ENCODE assay signal across 25 mouse cellular contexts in the genomic region with DNA sequence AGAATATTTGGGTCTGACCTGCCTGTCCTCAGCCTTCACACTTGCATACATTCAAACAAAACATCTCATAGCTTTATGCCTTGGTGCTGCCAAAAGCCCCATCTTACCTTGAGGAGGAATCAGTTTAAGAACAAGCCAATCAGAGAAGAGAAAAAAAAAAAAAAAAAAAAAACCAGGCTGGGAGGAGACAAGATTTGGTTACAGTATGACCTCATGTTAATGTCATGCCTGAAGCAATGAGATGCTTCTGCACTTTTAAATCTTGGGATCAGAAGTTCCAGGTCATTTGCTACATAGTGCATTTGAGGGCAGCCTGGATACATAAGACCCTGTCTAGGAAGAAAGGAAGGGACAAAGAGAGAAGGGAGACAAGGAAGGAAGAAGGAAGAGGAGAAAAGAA.
"Had no signal": no experiment of that assay in that cellular context is flagged by ENCODE, and none has a peak within 500 bp of the region (broad histone marks: within the 10 kb centered on the region; RNA-seq: fewer than 3 reads in every experiment).

No protein-coding gene starts in this region.

- H3K27ac ChIP-seq: heart, embryonic 10.5 days; hindbrain, embryonic 13.5 days; hindbrain, embryonic 15.5 days; hindbrain, postnatal 0 days; kidney, embryonic 15.5 days; limb, embryonic 10.5 days; limb, embryonic 12.5 days; liver, embryonic 13.5 days; liver, embryonic 15.5 days had no signal

- H3K4me2 ChIP-seq: heart, embryonic 12.5 days; hindbrain, embryonic 13.5 days; hindbrain, embryonic 15.5 days; kidney, embryonic 15.5 days; limb, embryonic 12.5 days; liver, embryonic 11.5 days; liver, embryonic 13.5 days; liver, embryonic 15.5 days had no signal

- H3K36me3 ChIP-seq: heart, embryonic 10.5 days; heart, embryonic 12.5 days; hindbrain, embryonic 13.5 days; hindbrain, embryonic 15.5 days; kidney, embryonic 15.5 days; limb, embryonic 10.5 days; limb, embryonic 12.5 days; liver, embryonic 13.5 days; liver, embryonic 15.5 days had no signal

- H3K4me1 ChIP-seq: hindbrain, embryonic 13.5 days; hindbrain, embryonic 15.5 days; limb, embryonic 10.5 days; limb, embryonic 12.5 days; liver, embryonic 13.5 days; liver, embryonic 15.5 days had no signal

- H3K4me3 ChIP-seq: heart, embryonic 10.5 days; heart, embryonic 12.5 days; hindbrain, embryonic 13.5 days; hindbrain, embryonic 15.5 days; kidney, embryonic 15.5 days; limb, embryonic 10.5 days; limb, embryonic 12.5 days; liver, embryonic 13.5 days; liver, embryonic 15.5 days had no signal

- ATAC-seq: hindbrain, postnatal 0 days; intestine, embryonic 16.5 days had no signal

- H3K27me3 ChIP-seq: heart, embryonic 12.5 days; hindbrain, embryonic 15.5 days; limb, embryonic 12.5 days had no signal

- DNase-seq: gastrocnemius, postnatal 14 days; gastrocnemius, postnatal 36 days; heart, adult 18-20 months; heart, postnatal 14 days; heart, postnatal 36 days; kidney, adult 11 months; kidney, adult 2 months; kidney, adult 9 months; kidney, postnatal 10 days; kidney, postnatal 25 days; layer of hippocampus, adult 9-11 months; layer of hippocampus, postnatal 36 days; liver; liver, embryonic 13.5 days had no signal

- H3K9ac ChIP-seq: heart, embryonic 12.5 days; hindbrain, embryonic 13.5 days; hindbrain, embryonic 15.5 days; kidney, embryonic 15.5 days; limb, embryonic 12.5 days; liver, embryonic 13.5 days; liver, embryonic 15.5 days had no signal

- H3K9me3 ChIP-seq: heart, embryonic 10.5 days; heart, embryonic 12.5 days; hindbrain, embryonic 13.5 days; hindbrain, embryonic 15.5 days; kidney, embryonic 15.5 days; limb, embryonic 10.5 days; limb, embryonic 12.5 days; liver, embryonic 13.5 days; liver, embryonic 15.5 days had no signal
